In the genomic region with DNA sequence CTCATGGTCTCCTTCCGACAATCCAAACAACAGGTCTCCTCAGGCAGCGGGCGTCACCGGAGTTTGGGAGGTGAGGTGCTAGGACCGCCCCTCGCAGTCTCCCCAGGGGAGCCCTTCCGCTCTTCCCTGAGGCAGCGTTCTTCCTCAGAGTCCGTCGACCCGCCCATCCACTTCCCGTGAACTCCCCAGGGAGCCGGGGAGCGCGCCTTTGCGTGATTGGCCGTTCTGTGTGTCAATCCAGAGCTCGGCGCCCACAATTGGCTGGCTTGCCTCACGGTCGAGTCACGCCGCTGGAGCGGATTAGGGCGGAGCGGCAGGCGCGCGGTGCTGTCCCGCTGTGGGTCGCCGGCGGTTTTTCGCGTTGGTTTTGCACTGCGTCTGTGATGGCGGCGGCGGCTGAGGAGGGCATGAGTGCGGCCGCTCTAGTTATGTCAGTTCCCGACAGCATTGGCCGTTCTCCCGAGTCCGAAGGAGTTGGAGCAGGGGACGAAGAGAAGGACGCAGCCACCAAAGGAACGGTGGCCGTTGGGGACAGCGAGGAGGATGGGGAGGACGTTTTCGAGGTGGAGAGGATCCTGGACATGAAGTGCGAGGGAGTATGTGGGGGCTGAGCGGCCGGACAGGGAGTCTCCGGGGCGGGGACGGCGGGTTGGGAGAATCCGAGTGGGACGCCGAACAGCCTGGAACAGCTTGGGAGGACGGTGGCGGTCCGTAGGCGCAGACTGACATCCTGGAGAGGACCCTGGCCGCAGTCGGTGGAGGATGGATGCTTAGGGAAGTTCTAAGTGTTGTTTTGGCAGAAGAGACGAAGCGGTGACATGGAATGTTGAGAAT, we compare ENCODE assay signal across 7 mouse cellular contexts. TPM values are rescaled to one million over a fixed set of nuclear protein-coding genes. Genes with fewer than 3 reads are reported as not detected.
A peak's percentile ranks its signal among the peaks of the same experiment; 100 is the strongest.
DNase-seq lines count a peak whose midpoint lies in the region; ATAC-seq and TF ChIP-seq lines count a peak whose summit lies in the region.

A gene (plus strand): TSS at position 280 of the 834 bp plus-strand sequence.

- peak; percentile 100 for ATAC-seq in intestine, postnatal 0 days
- ATAC-seq in midbrain, embryonic 12.5 days (ENCODE audit: low FRiP score, low read depth), result peak; percentile 100

- H3K27ac ChIP-seq in embryonic facial prominence, embryonic 10.5 days (replicated peaks), result peak within 1 kb of the TSS; percentile 93
- peak within 1 kb of the TSS; percentile 82 for H3K27ac ChIP-seq in intestine, postnatal 0 days (ENCODE audit: low read depth, low read length)
- H3K27ac ChIP-seq in midbrain, embryonic 12.5 days (replicated peaks), result peak within 1 kb of the TSS; percentile 96
- H3K27ac ChIP-seq in small intestine, adult 2 months (ENCODE audit: insufficient read depth, low read depth, low read length), result peak within 1 kb of the TSS; percentile 61

- peak; percentile 59 for TF ChIP-seq POLR2A in small intestine, adult 2 months (IDR thresholded peaks at IDR 0.05; ENCODE audit: low read depth, low read length)

- H3K4me1 ChIP-seq in embryonic facial prominence, embryonic 10.5 days, result peaks cover 16% of the 10 kb centered on the region
- no peaks in the 10 kb centered on the region; the same call in 1 of the 2 replicates for H3K4me1 ChIP-seq in intestine, postnatal 0 days (replicated peaks; ENCODE audit: control insufficient read depth, insufficient read depth, low read length)
- peaks cover 21% of the 10 kb centered on the region for H3K4me1 ChIP-seq in midbrain, embryonic 12.5 days
- H3K4me1 ChIP-seq in small intestine, adult 2 months (ENCODE audit: control insufficient read depth, insufficient read depth, insufficient read length, low read length), result no peaks in the 10 kb centered on the region

- peak within 1 kb of the TSS; percentile 57 for H3K9ac ChIP-seq in intestine, postnatal 0 days (ENCODE audit: low read depth, low read length)
- H3K9ac ChIP-seq in midbrain, embryonic 12.5 days (replicated peaks), result peak within 1 kb of the TSS; percentile 87

- DNase-seq in adrenal gland, postnatal 10 days, result peak; percentile 99
- peak; percentile 100 for DNase-seq in embryonic facial prominence, embryonic 10.5 days (ENCODE audit: low spot score)
- peak; percentile 73 for DNase-seq in gonadal fat pad, adult 2 months (ENCODE audit: low read depth)
- peak; percentile 99 for DNase-seq in left cerebral cortex, postnatal 4 days

- intact Hi-C loops in left cerebral cortex, postnatal 4 days (cut with DNase I), result loop anchor here (5.0 to 10.0 kb wide), 2 partner anchors 96 to 293 kb away; no protein-coding TSS in a partner anchor

- no peaks in the 10 kb centered on the region for H3K9me3 ChIP-seq in embryonic facial prominence, embryonic 10.5 days
- H3K9me3 ChIP-seq in intestine, postnatal 0 days (ENCODE audit: control insufficient read depth), result no peaks in the 10 kb centered on the region
- no peaks in the 10 kb centered on the region for H3K9me3 ChIP-seq in midbrain, embryonic 12.5 days

- no peak for TF ChIP-seq CTCF in intestine, postnatal 0 days (IDR thresholded peaks at IDR 0.05; ENCODE audit: low read depth)
- TF ChIP-seq CTCF in small intestine, adult 2 months (IDR thresholded peaks at IDR 0.05; ENCODE audit: extremely low read depth, insufficient read length, insufficient replicate concordance, low read depth, low read length), result no peak

- peak within 1 kb of the TSS; percentile 94 for H3K4me3 ChIP-seq in embryonic facial prominence, embryonic 10.5 days
- peak within 1 kb of the TSS; percentile 74 for H3K4me3 ChIP-seq in intestine, postnatal 0 days (ENCODE audit: low read depth, low read length)
- peak within 1 kb of the TSS; percentile 85 for H3K4me3 ChIP-seq in midbrain, embryonic 12.5 days
- H3K4me3 ChIP-seq in small intestine, adult 2 months (ENCODE audit: low read depth, low read length), result peak within 1 kb of the TSS; percentile 95

- H3K4me2 ChIP-seq in intestine, postnatal 0 days (replicated peaks; ENCODE audit: low read depth), result peak within 1 kb of the TSS; percentile 89
- peak within 1 kb of the TSS; percentile 67 for H3K4me2 ChIP-seq in midbrain, embryonic 12.5 days (replicated peaks)

- no peaks in the 10 kb centered on the region for H3K27me3 ChIP-seq in embryonic facial prominence, embryonic 10.5 days (replicated peaks; ENCODE audit: low read depth, poor library complexity, severe bottlenecking)
- no peaks in the 10 kb centered on the region for H3K27me3 ChIP-seq in intestine, postnatal 0 days (replicated peaks; ENCODE audit: control insufficient read depth, insufficient read depth, low read length)
- H3K27me3 ChIP-seq in midbrain, embryonic 12.5 days, result no peaks in the 10 kb centered on the region
- H3K27me3 ChIP-seq in small intestine, adult 2 months (ENCODE audit: control insufficient read depth, insufficient read depth, low read length), result no peaks in the 10 kb centered on the region

- peaks cover 13% of the 10 kb centered on the region for H3K36me3 ChIP-seq in embryonic facial prominence, embryonic 10.5 days (replicated peaks)
- H3K36me3 ChIP-seq in intestine, postnatal 0 days (ENCODE audit: control insufficient read depth, insufficient read depth), result peaks cover 4% of the 10 kb centered on the region; the same call in 1 of the 2 replicates
- H3K36me3 ChIP-seq in midbrain, embryonic 12.5 days, result peaks cover 8% of the 10 kb centered on the region
- H3K36me3 ChIP-seq in small intestine, adult 2 months (ENCODE audit: control insufficient read depth, insufficient read depth, low read length), result peaks cover 6% of the 10 kb centered on the region

- WGBS in embryonic facial prominence, embryonic 10.5 days, result under 1% methylated on average over 70 of the region's 70 CpGs
- WGBS in intestine, postnatal 0 days, result under 1% methylated on average over 70 of the region's 70 CpGs
- under 1% methylated on average over 70 of the region's 70 CpGs for WGBS in midbrain, embryonic 12.5 days
- WGBS in small intestine, adult 2 months, result under 1% methylated on average over 70 of the region's 70 CpGs

RNA-seq across cellular contexts. Expression of the gene that starts here (rescaled TPM):
- total RNA-seq in adrenal gland, postnatal 10 days (2021), result 10 to 100 TPM; 22.0 to 25.1 TPM
- polyA plus RNA-seq in embryonic facial prominence, embryonic 10.5 days (2016; fragmentation: Nextera tagmentation; extraction: Ambion mirVana), result 33.0 and 38.4 TPM in 2 replicates
- 5.3 and 5.4 TPM in 2 replicates for polyA plus RNA-seq in gonadal fat pad, adult 2 months (2012; rRNA removed)
- 18.9 and 23.5 TPM in 2 replicates for polyA plus RNA-seq in intestine, postnatal 0 days (2015; fragmentation: Nextera tagmentation; extraction: Ambion mirVana)
- 10 to 100 TPM; 49.8 to 51.0 TPM for total RNA-seq in left cerebral cortex, postnatal 4 days (2021)
- 41.3 and 48.4 TPM in 2 replicates for polyA plus RNA-seq in midbrain, embryonic 12.5 days (2016; fragmentation: Nextera tagmentation; extraction: Ambion mirVana)
- 0.58 and 0.71 TPM in 2 replicates for polyA plus RNA-seq in small intestine, adult 2 months (2012; rRNA removed)

Comparison
In these comparisons a context has a peak if more than half of its experiments do, and no peak if none do; other contexts are left out.
1. Peak in every context shown above with its lines: DNase-seq, ATAC-seq, H3K4me3 ChIP-seq and H3K27ac ChIP-seq.